Mouse (Mus musculus) heart, adult 2 months (tissue): ENCODE data around the gene 4933406M09Rik. TPM values are rescaled to one million over a fixed set of nuclear protein-coding genes. Genes with fewer than 3 reads are reported as not detected.

Source experiments
- DNase-seq, 2 experiments: peaks; one replicate each; pipeline ENCODE4 v3.0.0; 2021
- H3K27ac ChIP-seq: fragments of 200-600 bp; 2 replicates; pipeline ENCODE4 v1.8.1; 2022
- H3K27me3 ChIP-seq: fragments of 200-500 bp; 2 replicates; pipeline ENCODE4 v1.6.1; 2012; ENCODE audit warnings: mild to moderate bottlenecking, low read length, inconsistent platforms, mixed read lengths; ENCODE audit not compliant: control insufficient read depth, insufficient read depth
- H3K36me3 ChIP-seq: fragments of 200-500 bp; 2 replicates; pipeline ENCODE4 v1.6.1; 2012; ENCODE audit warnings: low read length, inconsistent platforms; ENCODE audit not compliant: control insufficient read depth, insufficient read depth
- H3K4me1 ChIP-seq: fragments of 200-500 bp; 2 replicates; pipeline ENCODE4 v1.6.1; 2011; ENCODE audit warnings: low read length; ENCODE audit not compliant: control insufficient read depth, insufficient read depth
- H3K4me3 ChIP-seq: fragments of 200-600 bp; 2 replicates; pipeline ENCODE4 v1.8.1; 2022
- H3K79me2 ChIP-seq: fragments of 200-500 bp; replicated peaks from 2 replicates; pipeline ENCODE4 v1.6.1; 2012; ENCODE audit warnings: mild to moderate bottlenecking, inconsistent platforms, low read length, moderate library complexity, mixed read lengths; ENCODE audit not compliant: control insufficient read depth, insufficient read depth
- H3K9ac ChIP-seq: fragments of 200-500 bp; 2 replicates; pipeline ENCODE4 v1.6.1; 2012; ENCODE audit warnings: low read depth, mild to moderate bottlenecking, control low read depth, inconsistent platforms, low read length, mixed read lengths
- CTCF ChIP-seq: fragments of 200-600 bp; IDR thresholded peaks from 2 replicates; pipeline ENCODE4 v1.8.1; 2022; ENCODE audit warnings: antibody characterized with exemption, mild to moderate bottlenecking, moderate library complexity
- EP300 ChIP-seq: fragments of 200-500 bp; IDR thresholded peaks from 2 replicates; pipeline ENCODE4 v1.6.1; 2011; ENCODE audit warnings: low read depth, low read length, control low read depth; ENCODE audit not compliant: insufficient read depth
- POLR2A ChIP-seq: fragments of 200-500 bp; IDR thresholded peaks from 2 replicates; pipeline ENCODE4 v1.6.1; 2011; ENCODE audit warnings: mild to moderate bottlenecking, low read depth, low read length, control low read depth; ENCODE audit not compliant: insufficient read depth
- WGBS: fragments of 180-500 bp; shearing (Covaris S2); methylation state at CpG from one replicate; pipeline ENCODE4 v1.1.7; 2018; 5-methylcytosine and 5-hydroxymethylcytosine counted together
- intact Hi-C: fragments of 180-260 bp; cut with DNase I; formaldehyde crosslinking; loops from one replicate; pipeline ENCODE4 v1.15.1; 2025
- polyA plus RNA-seq: library from polyadenylated mRNA; depleted of rRNA; stranded (reverse); fragments of >200 nt; gene quantifications from 2 replicates; pipeline ENCODE4 v1.2.3, GENCODE M21; 2012
- total RNA-seq, 2 experiments: library from RNA; stranded (reverse); gene quantifications; 2 replicates each; pipeline ENCODE4 v1.2.3; 2021

Gene 4933406M09Rik
- total and polyA plus RNA-seq, 3 experiments, result not detected

DNA sequence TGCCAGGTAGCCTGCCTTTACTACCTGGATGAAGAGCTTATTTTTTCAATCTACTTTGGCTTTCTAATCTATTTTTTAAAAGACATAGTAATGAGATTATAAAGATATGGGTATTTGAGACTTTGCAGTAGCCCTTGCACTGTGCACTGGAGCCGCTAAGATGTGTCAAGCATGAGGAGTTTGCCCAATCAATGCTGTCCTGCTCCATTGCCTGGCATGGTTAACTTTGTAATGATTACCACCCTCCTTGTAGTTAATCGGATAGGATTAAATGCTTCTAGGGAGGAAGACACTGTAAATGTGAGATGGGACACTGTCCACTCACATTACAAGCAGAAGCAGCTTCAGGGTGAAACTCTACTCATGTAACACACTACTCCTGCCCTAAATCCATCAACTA is 32.4 kb upstream of the 4933406M09Rik start:
- Histone ChIP-seq H3K9ac (no peak overlapping the region), H3K4me3 (no peak overlapping the region), H3K79me2 (no peaks in the 10 kb centered on the region), H3K4me1 (no peaks in the 10 kb centered on the region), H3K27ac (no peak overlapping the region), H3K36me3 (peaks cover 14% of the 10 kb centered on the region), H3K27me3 (no peaks in the 10 kb centered on the region)
- intact Hi-C loops, result no loop called here
- no peak for DNase-seq
- TF ChIP-seq CTCF, result no peak
- no peak for TF ChIP-seq EP300
- TF ChIP-seq POLR2A, result no peak
- WGBS, result 92% methylated on average over 2 of the region's 2 CpGs

DNA sequence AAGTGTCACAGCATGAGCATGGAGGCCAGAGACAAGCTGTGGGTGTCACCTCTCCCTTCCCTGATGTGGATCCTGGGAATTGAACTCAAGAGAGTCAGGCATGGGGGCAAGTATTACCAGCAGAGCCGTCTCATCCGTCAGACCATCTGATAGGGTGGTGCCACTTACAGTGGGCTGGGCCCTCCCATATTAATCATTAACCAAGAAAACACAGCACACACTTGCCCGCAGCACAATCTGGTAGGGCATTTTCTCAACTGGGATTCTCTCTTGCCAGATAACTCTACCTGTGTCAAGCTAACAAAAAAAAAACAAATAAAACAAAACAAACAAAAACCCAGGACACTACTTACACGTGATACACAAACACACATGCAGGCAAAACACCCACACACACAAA is 28.3 kb upstream of the 4933406M09Rik start:
- Histone ChIP-seq H3K4me1 (peaks cover 3% of the 10 kb centered on the region; the same call in 1 of the 2 replicates), H3K79me2 (no peaks in the 10 kb centered on the region; the same call in 1 of the 2 replicates), H3K36me3 (peaks cover 21% of the 10 kb centered on the region), H3K27me3 (no peaks in the 10 kb centered on the region), H3K4me3 (no peak overlapping the region), H3K27ac (no peak overlapping the region), H3K9ac (no peak overlapping the region)
- 78% methylated on average over 4 of the region's 4 CpGs for WGBS
- intact Hi-C loops, result no loop called here
- no peak for DNase-seq
- TF ChIP-seq CTCF (no peak), POLR2A (no peak), EP300 (no peak)

DNA sequence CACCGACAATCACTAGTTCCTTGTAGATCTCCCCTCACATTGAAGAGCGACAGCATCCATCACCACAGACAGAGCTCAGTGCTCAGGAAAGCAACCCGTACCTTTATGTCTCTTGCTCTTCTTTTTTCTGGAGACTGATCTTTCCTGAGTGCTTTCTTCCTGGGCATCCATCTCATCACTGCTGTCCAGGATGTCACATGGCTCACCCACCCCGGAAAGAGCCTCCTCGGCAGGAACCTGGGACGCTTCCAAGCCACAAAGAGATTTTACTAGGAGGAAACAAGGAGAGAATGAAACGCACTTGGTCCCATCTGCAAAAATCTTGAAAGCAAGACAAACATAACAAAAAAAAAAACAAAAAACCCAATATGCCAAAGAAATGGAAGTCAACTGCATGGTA is 25.1 kb upstream of the 4933406M09Rik start:
- Histone ChIP-seq H3K4me3 (peak overlapping the region; percentile 93; the same call in 1 of the 2 replicates), H3K9ac (no peak overlapping the region), H3K36me3 (peaks cover 16% of the 10 kb centered on the region), H3K4me1 (peaks cover 3% of the 10 kb centered on the region; the same call in 1 of the 2 replicates), H3K27ac (no peak overlapping the region), H3K79me2 (no peaks in the 10 kb centered on the region; the same call in 1 of the 2 replicates), H3K27me3 (no peaks in the 10 kb centered on the region)
- no peak for DNase-seq
- 46% methylated on average over 7 of the region's 7 CpGs for whole genome bisulfite sequencing
- intact Hi-C loops, result loop anchor here (1.0 kb wide), 1 partner anchor 95 kb away; the partner anchor contains the start of gene Klhl12
- no peak for TF ChIP-seq POLR2A
- no peak for TF ChIP-seq CTCF
- no peak for TF ChIP-seq EP300

DNA sequence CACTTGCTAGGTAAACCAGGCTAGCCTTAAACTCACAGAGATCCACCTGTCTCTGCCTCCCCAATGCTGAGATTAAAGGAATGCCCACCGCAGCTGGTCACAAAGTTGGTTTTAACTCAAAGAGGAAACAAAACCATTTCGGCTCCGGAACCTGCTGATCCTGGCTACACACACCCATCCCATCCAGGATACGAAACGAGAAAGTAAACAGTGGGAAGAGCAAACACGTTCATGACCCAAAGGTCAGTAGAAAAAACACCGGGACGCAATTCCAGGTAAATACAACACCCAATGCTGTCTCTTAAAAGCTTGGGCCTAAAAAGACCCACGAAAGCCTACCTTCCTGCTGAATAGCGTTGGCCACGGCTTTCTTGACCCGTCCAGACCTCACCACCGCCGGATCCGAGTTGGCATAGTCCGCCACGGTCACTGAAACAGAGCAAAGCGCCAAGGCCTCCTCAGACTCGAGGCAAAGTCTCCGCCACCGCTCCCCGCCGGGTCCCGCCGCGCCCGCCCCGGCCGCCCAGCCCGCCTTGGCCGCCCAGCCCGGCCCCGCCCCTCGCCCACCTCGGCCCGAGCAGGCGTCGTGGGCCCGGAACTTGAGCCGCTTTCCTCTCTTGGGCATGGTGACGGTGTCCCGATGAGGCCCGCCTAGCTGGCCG is 24.4 kb upstream of the 4933406M09Rik start:
- peaks cover 3% of the 10 kb centered on the region; the same call in 1 of the 2 replicates for H3K4me1 ChIP-seq
- H3K27me3 ChIP-seq, result no peaks in the 10 kb centered on the region
- H3K79me2 ChIP-seq, result no peaks in the 10 kb centered on the region; the same call in 1 of the 2 replicates
- intact Hi-C loops, result loop anchor here (1.0 kb wide), 1 partner anchor 94 kb away; the partner anchor contains the start of gene Klhl12
- TF ChIP-seq CTCF (no peak), EP300 (no peak), POLR2A (no peak)
- H3K9ac ChIP-seq, result peak overlapping the region; percentile 94
- H3K4me3 ChIP-seq, result peak overlapping the region; percentile 93
- H3K36me3 ChIP-seq, result peaks cover 16% of the 10 kb centered on the region
- DNase-seq, result no peak
- WGBS, result under 1% methylated on average over 43 of the region's 44 CpGs
- peak overlapping the region; percentile 88 for H3K27ac ChIP-seq

DNA sequence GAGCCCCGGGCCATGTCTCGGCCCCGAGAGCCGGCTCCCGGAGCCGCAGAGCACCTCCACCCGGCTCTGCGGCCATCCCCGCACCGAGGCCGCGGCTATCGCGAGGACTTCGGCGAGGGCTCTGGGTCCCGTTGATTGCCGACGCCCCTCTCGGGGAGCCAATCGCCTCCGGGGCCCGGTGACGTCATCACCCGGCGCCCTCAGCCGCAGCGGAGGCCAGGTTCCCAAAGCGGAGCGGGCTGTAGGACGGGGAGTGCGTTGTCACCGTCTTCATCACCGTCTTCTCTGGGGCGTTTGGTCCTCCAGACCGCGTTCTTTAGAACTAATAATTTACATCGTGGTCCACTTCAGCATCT is 23.9 kb upstream of the 4933406M09Rik start, which contains the start of gene Tmem183a:
Gene Tmem183a, minus strand, starts transcription at position 123 of the 356 bp plus-strand sequence.
- H3K27ac ChIP-seq, result peak within 1 kb of the TSS; percentile 88
- no peaks in the 10 kb centered on the region; the same call in 1 of the 2 replicates for H3K79me2 ChIP-seq
- H3K9ac ChIP-seq, result peak within 1 kb of the TSS; percentile 94
- no peaks in the 10 kb centered on the region for H3K27me3 ChIP-seq
- peaks cover 3% of the 10 kb centered on the region; the same call in 1 of the 2 replicates for H3K4me1 ChIP-seq
- intact Hi-C loops, result loop anchor here (1.0 to 2.0 kb wide), 2 partner anchors 19 to 93 kb away; partner anchors contain the start of gene Klhl12
- WGBS, result under 1% methylated on average over 38 of the region's 38 CpGs
- H3K4me3 ChIP-seq, result peak within 1 kb of the TSS; percentile 93
- peak; percentile 99 for TF ChIP-seq POLR2A
- no peak for TF ChIP-seq CTCF
- 0 out of 2 replicates have a peak, but pooled peaks have one; percentile 67 for TF ChIP-seq EP300
- peaks cover 16% of the 10 kb centered on the region for H3K36me3 ChIP-seq
- peak; percentile 98 to 99 for DNase-seq

DNA sequence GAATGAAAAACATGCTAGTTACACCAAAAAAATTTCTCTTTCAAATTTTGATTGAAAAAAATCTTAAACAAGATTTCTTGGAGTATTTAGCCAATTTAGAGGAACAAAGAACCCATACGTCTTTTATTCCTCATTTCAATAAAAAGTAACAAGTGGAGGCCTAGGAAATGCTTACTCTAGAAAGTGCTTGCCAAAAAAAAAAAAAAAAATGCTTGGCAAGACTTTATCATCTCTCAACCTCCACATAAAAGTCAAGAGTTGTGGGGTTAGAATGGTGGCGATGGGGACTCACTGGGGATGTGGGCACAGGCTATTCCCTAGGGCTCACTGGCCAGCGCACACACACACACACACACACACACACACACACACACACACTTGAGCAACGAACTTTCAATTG is 22.5 kb upstream of the 4933406M09Rik start:
- intact Hi-C loops, result loop anchor here (2.0 kb wide), 1 partner anchor 18 kb away; no protein-coding TSS in a partner anchor
- Histone ChIP-seq H3K79me2 (no peaks in the 10 kb centered on the region; the same call in 1 of the 2 replicates), H3K27ac (no peak overlapping the region), H3K27me3 (no peaks in the 10 kb centered on the region), H3K4me1 (peaks cover 3% of the 10 kb centered on the region; the same call in 1 of the 2 replicates), H3K9ac (no peak overlapping the region), H3K36me3 (peaks cover 14% of the 10 kb centered on the region), H3K4me3 (no peak overlapping the region)
- 65% methylated on average over 4 of the region's 4 CpGs for WGBS
- DNase-seq, result no peak
- no peak for TF ChIP-seq EP300
